8 mouse cellular contexts compared by ENCODE assay signal in genomic region chr19:40512500-40513421, GRCm38 (mm10). TPM values are rescaled to one million over a fixed set of nuclear protein-coding genes. Genes with fewer than 3 reads are reported as not detected.
DNase-seq lines count a peak whose midpoint lies in the region; ATAC-seq and TF ChIP-seq lines count a peak whose summit lies in the region.

No protein-coding gene starts in this region.

- 1% methylated on average over 34 of the region's 34 CpGs for WGBS in heart, embryonic 13.5 days

- peak overlapping the region; percentile 94 for H3K4me3 ChIP-seq in cortical plate, adult 2 months (ENCODE audit: insufficient read depth, low read length)
- H3K4me3 ChIP-seq in heart, embryonic 13.5 days, result peak overlapping the region; percentile 74

- intact Hi-C loops in left cerebral cortex, postnatal 10 days (cut with DNase I), result loop anchor here (5.0 to 10.0 kb wide), 2 partner anchors 118 to 165 kb away; no protein-coding TSS in a partner anchor

- peak; percentile 29 to 47 for DNase-seq in CD8-positive naive resting alpha-beta T cell, adult 2 months (ENCODE audit: low read depth in 2 of 2, low spot score in 2 of 2)
- DNase-seq in MN1 (ENCODE audit: low spot score), result peak; percentile 40
- peak; percentile 18 to 71 for DNase-seq in left cerebral cortex, postnatal 10 days (ENCODE audit: extremely low spot score in 1 of 2, low spot score in 2 of 2)
- DNase-seq in spleen, adult 12 weeks (ENCODE audit: low spot score), result peak; percentile 26
- no peak for DNase-seq in urinary bladder, adult 2 months (ENCODE audit: low spot score)

- no peak for TF ChIP-seq POLR2A in cortical plate, adult 2 months (IDR thresholded peaks at IDR 0.05; ENCODE audit: extremely low read depth, insufficient read depth, low read length)

- TF ChIP-seq CTCF in cortical plate, adult 2 months (IDR thresholded peaks at IDR 0.05; ENCODE audit: extremely low read depth, insufficient read depth, low read length), result no peak

- H3K9me3 ChIP-seq in heart, embryonic 13.5 days, result no peaks in the 10 kb centered on the region

- peaks cover 4% of the 10 kb centered on the region; the same call in 1 of the 2 replicates for H3K36me3 ChIP-seq in heart, embryonic 13.5 days

- peaks cover 7% of the 10 kb centered on the region; the same call in 1 of the 2 replicates for H3K4me1 ChIP-seq in cortical plate, adult 2 months (ENCODE audit: control insufficient read depth, insufficient read depth, low read length)
- peaks cover 36% of the 10 kb centered on the region for H3K4me1 ChIP-seq in heart, embryonic 13.5 days

- ATAC-seq in heart, embryonic 13.5 days (ENCODE audit: extremely low read depth, insufficient number of reproducible peaks, low FRiP score, low TSS enrichment), result no peak
- peak; percentile 29 for ATAC-seq in megakaryocyte progenitor cell, adult 5-6 weeks (replicated peaks; ENCODE audit: poor library complexity)

- peak overlapping the region; percentile 61 for H3K27ac ChIP-seq in cortical plate, adult 2 months (ENCODE audit: insufficient read depth, low read length)
- peak overlapping the region; percentile 93 for H3K27ac ChIP-seq in heart, embryonic 13.5 days (replicated peaks)

- H3K27me3 ChIP-seq in heart, embryonic 13.5 days (replicated peaks), result no peaks in the 10 kb centered on the region

- H3K4me2 ChIP-seq in heart, embryonic 13.5 days, result peak overlapping the region; percentile 92

- peak overlapping the region; percentile 93 for H3K9ac ChIP-seq in heart, embryonic 13.5 days

RNA-seq across cellular contexts. Expression of gene Sorbs1, which starts 0.8 kb away (rescaled TPM):
- polyA plus RNA-seq in cortical plate, adult 2 months (2012; rRNA removed), result 81.5 and 82.1 TPM in 2 replicates
- polyA plus RNA-seq in heart, embryonic 13.5 days (2015; fragmentation: Nextera tagmentation; extraction: Ambion mirVana), result 65.4 and 74.3 TPM in 2 replicates
- total RNA-seq in left cerebral cortex, postnatal 10 days (2021), result 100 to 1,000 TPM; 109 to 119 TPM
- 2.5 and 3.3 TPM in 2 replicates for total RNA-seq in megakaryocyte progenitor cell, adult 5-6 weeks (2015)
- 0.42 and 8.7 TPM in 2 replicates for total RNA-seq in megakaryocyte progenitor cell, adult 5-6 weeks (2017)
- 313 and 368 TPM in 2 replicates for polyA plus RNA-seq in urinary bladder, adult 2 months (2012; rRNA removed)
